Mouse (Mus musculus) liver, postnatal 0 days (tissue): ENCODE results near the gene Fto.

ENCODE experiments used
- CTCF ChIP-seq: sonication (generic); IDR thresholded peaks from 2 replicates; pipeline ENCODE4 v1.5.1; 2016; ENCODE audit warnings: antibody characterized with exemption, low read depth
- EP300 ChIP-seq: IDR thresholded peaks from 2 replicates; pipeline ENCODE4 v1.6.1; 2016; ENCODE audit warnings: antibody characterized with exemption, low read depth, mild to moderate bottlenecking

DNA sequence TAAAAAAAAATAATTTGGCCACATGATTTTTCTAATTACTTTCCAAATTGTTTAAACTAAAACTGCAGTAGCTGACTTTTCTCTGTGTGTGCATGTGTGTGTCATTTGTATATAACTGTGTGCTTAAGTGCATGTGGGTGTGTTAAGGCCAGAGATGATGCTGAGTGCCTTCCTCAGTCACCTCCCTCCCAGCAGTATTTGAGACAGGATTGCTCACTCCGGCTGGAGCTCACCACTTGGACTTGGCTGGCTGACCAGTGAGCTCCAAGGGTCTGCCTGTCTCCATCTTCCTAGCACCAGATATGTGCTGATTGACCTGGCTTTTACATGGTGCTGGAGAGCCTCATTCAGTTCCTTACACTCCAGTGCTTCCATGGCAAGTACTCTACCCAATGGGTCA lies 144.7 kb downstream of the Fto start:
- TF ChIP-seq CTCF (no peak), EP300 (no peak)
